Mouse (Mus musculus): ENCODE measurements around the gene Slc25a30. TPM values are rescaled to one million over a fixed set of nuclear protein-coding genes. Genes with fewer than 3 reads are reported as not detected.

Slc25a30 gene
- polyA plus RNA-seq (2015; fragmentation: Nextera tagmentation; extraction: Ambion mirVana): 3.6 and 3.8 TPM in 2 replicates

GRCm38 (mm10) chr14:75786868-75787793 lies at the start of gene Slc25a30:
TSS of gene Slc25a30 (minus strand) at chr14:75787037.
- Histone ChIP-seq H3K4me1 (ENCODE audit: insufficient read depth, low read depth, low read length) (no peaks in the 10 kb centered on the region), H3K9me3 (ENCODE audit: low read length) (no peaks in the 10 kb centered on the region), H3K4me2 (replicated peaks; ENCODE audit: low read depth, low read length) (peak within 1 kb of the TSS; percentile 80), H3K9ac (replicated peaks; ENCODE audit: low read depth) (peak within 1 kb of the TSS; percentile 61), H3K27me3 (replicated peaks; ENCODE audit: insufficient read depth, low read length) (no peaks in the 10 kb centered on the region), H3K36me3 (ENCODE audit: insufficient read depth, low read length) (no peaks in the 10 kb centered on the region), H3K4me3 (ENCODE audit: low read depth, low read length) (peak within 1 kb of the TSS; percentile 68), H3K27ac (ENCODE audit: low read length) (peak within 1 kb of the TSS; percentile 78)
- no peak for TF ChIP-seq CTCF (IDR thresholded peaks at IDR 0.05)
- no peak for TF ChIP-seq EP300 (IDR thresholded peaks at IDR 0.05)
- ATAC-seq (peak; percentile 100), DNase-seq (ENCODE audit: low spot score) (peak; percentile 99)
- WGBS: 5% methylated on average over 51 of the region's 51 CpGs

GRCm38 (mm10) chr14:75836579-75836978 lies 49.7 kb upstream of the Slc25a30 start:
- ATAC-seq: no peak
- no peak overlapping the region for H3K4me3 ChIP-seq (ENCODE audit: low read depth, low read length)
- no peak overlapping the region for H3K4me2 ChIP-seq (replicated peaks; ENCODE audit: low read depth, low read length)
- no peaks in the 10 kb centered on the region for H3K27me3 ChIP-seq (replicated peaks; ENCODE audit: insufficient read depth, low read length)
- 91% methylated on average over 3 of the region's 3 CpGs for WGBS
- DNase-seq (ENCODE audit: low spot score): no peak
- no peaks in the 10 kb centered on the region for H3K9me3 ChIP-seq (ENCODE audit: low read length)
- no peak overlapping the region for H3K27ac ChIP-seq (ENCODE audit: low read length)
- H3K36me3 ChIP-seq (ENCODE audit: insufficient read depth, low read length): no peaks in the 10 kb centered on the region
- peaks cover 8% of the 10 kb centered on the region; the same call in 1 of the 2 replicates for H3K4me1 ChIP-seq (ENCODE audit: insufficient read depth, low read depth, low read length)
- no peak overlapping the region for H3K9ac ChIP-seq (replicated peaks; ENCODE audit: low read depth)
- no peak for TF ChIP-seq EP300 (IDR thresholded peaks at IDR 0.05)
- TF ChIP-seq CTCF (IDR thresholded peaks at IDR 0.05): no peak

- no peak for TF ChIP-seq EP300 (IDR thresholded peaks at IDR 0.05)
- TF ChIP-seq CTCF (IDR thresholded peaks at IDR 0.05): peak; percentile 54
- WGBS: 0% methylated on average over 15 of the region's 16 CpGs
- peak overlapping the region; percentile 86 for H3K9ac ChIP-seq (replicated peaks; ENCODE audit: low read depth)
- H3K4me1 ChIP-seq (ENCODE audit: insufficient read depth, low read depth, low read length): peaks cover 8% of the 10 kb centered on the region; the same call in 1 of the 2 replicates
- H3K4me2 ChIP-seq (replicated peaks; ENCODE audit: low read depth, low read length): peak overlapping the region; percentile 95
- no peaks in the 10 kb centered on the region for H3K9me3 ChIP-seq (ENCODE audit: low read length)
- H3K4me3 ChIP-seq (ENCODE audit: low read depth, low read length): peak overlapping the region; percentile 41
- H3K27ac ChIP-seq (ENCODE audit: low read length): peak overlapping the region; percentile 100
- DNase-seq (ENCODE audit: low spot score) (peak; percentile 94), ATAC-seq (peak; percentile 72)
- no peaks in the 10 kb centered on the region for H3K27me3 ChIP-seq (replicated peaks; ENCODE audit: insufficient read depth, low read length)
- H3K36me3 ChIP-seq (ENCODE audit: insufficient read depth, low read length): no peaks in the 10 kb centered on the region
These were observed 48.0 kb upstream of the Slc25a30 start for GRCm38 (mm10) chr14:75834739-75835381.

GRCm38 (mm10) chr14:75834251-75834738 lies 47.5 kb upstream of the Slc25a30 start:
- peak overlapping the region; percentile 95 for H3K4me2 ChIP-seq (replicated peaks; ENCODE audit: low read depth, low read length)
- H3K4me1 ChIP-seq (ENCODE audit: insufficient read depth, low read depth, low read length): peaks cover 8% of the 10 kb centered on the region; the same call in 1 of the 2 replicates
- H3K27me3 ChIP-seq (replicated peaks; ENCODE audit: insufficient read depth, low read length): no peaks in the 10 kb centered on the region
- H3K4me3 ChIP-seq (ENCODE audit: low read depth, low read length): peak overlapping the region; percentile 41
- H3K36me3 ChIP-seq (ENCODE audit: insufficient read depth, low read length): no peaks in the 10 kb centered on the region
- H3K9ac ChIP-seq (replicated peaks; ENCODE audit: low read depth): peak overlapping the region; percentile 86
- H3K9me3 ChIP-seq (ENCODE audit: low read length): no peaks in the 10 kb centered on the region
- H3K27ac ChIP-seq (ENCODE audit: low read length): peak overlapping the region; percentile 100
- TF ChIP-seq CTCF (IDR thresholded peaks at IDR 0.05) (no peak), EP300 (IDR thresholded peaks at IDR 0.05) (peak; percentile 93)
- ATAC-seq (peak; percentile 92), DNase-seq (ENCODE audit: low spot score) (peak; percentile 99)
- WGBS: under 1% methylated on average over 10 of the region's 10 CpGs

- Histone ChIP-seq H3K4me3 (ENCODE audit: low read depth, low read length) (peak overlapping the region; percentile 24), H3K4me2 (replicated peaks; ENCODE audit: low read depth, low read length) (peak overlapping the region; percentile 95), H3K36me3 (ENCODE audit: insufficient read depth, low read length) (no peaks in the 10 kb centered on the region), H3K9ac (replicated peaks; ENCODE audit: low read depth) (peak overlapping the region; percentile 5), H3K27ac (ENCODE audit: low read length) (peak overlapping the region; percentile 100), H3K9me3 (ENCODE audit: low read length) (no peaks in the 10 kb centered on the region), H3K4me1 (ENCODE audit: insufficient read depth, low read depth, low read length) (peaks cover 13% of the 10 kb centered on the region; the same call in 1 of the 2 replicates), H3K27me3 (replicated peaks; ENCODE audit: insufficient read depth, low read length) (no peaks in the 10 kb centered on the region)
- WGBS: 5% methylated on average over 12 of the region's 12 CpGs
- ATAC-seq (peak; percentile 39), DNase-seq (ENCODE audit: low spot score) (no peak)
- TF ChIP-seq CTCF (IDR thresholded peaks at IDR 0.05): no peak
- no peak for TF ChIP-seq EP300 (IDR thresholded peaks at IDR 0.05)
These were observed 46.9 kb upstream of the Slc25a30 start for GRCm38 (mm10) chr14:75833546-75834250.

Measured in lung, postnatal 0 days (tissue).